Mouse (Mus musculus): ENCODE data around the gene Heatr3. TPM values are rescaled to one million over a fixed set of nuclear protein-coding genes. Genes with fewer than 3 reads are reported as not detected.

Gene Heatr3
- polyA plus RNA-seq, 1 experiment from 2014 or later = 42.6 TPM

- no peaks in the 10 kb centered on the region for H3K27me3 ChIP-seq
- H3K4me1 ChIP-seq = peaks cover 10% of the 10 kb centered on the region
- H3K9me3 ChIP-seq = no peaks in the 10 kb centered on the region
- H3K27ac ChIP-seq = no peak overlapping the region
- WGBS = 90% methylated on average over 3 of the region's 3 CpGs
- no peak overlapping the region for H3K4me3 ChIP-seq
- no peak for ATAC-seq (ENCODE audit: borderline replicate concordance, extremely low read depth, low FRiP score, low TSS enrichment)
- H3K9ac ChIP-seq = no peak overlapping the region
- peaks cover 57% of the 10 kb centered on the region for H3K36me3 ChIP-seq
- no peak overlapping the region for H3K4me2 ChIP-seq
Observed at GRCm38 (mm10) chr8:88139256-88139655, 1.6 kb downstream of the Heatr3 start.

GRCm38 (mm10) chr8:88141629-88142028 lies 4.0 kb downstream of the Heatr3 start:
- H3K9ac ChIP-seq = no peak overlapping the region
- H3K9me3 ChIP-seq = no peaks in the 10 kb centered on the region
- H3K27ac ChIP-seq = no peak overlapping the region
- H3K4me2 ChIP-seq = no peak overlapping the region
- no peaks in the 10 kb centered on the region for H3K27me3 ChIP-seq
- H3K4me3 ChIP-seq = no peak overlapping the region
- H3K4me1 ChIP-seq = peaks cover 10% of the 10 kb centered on the region
- 89% methylated on average over 3 of the region's 3 CpGs for WGBS
- peaks cover 46% of the 10 kb centered on the region for H3K36me3 ChIP-seq
- ATAC-seq (ENCODE audit: borderline replicate concordance, extremely low read depth, low FRiP score, low TSS enrichment) = no peak

- WGBS = 81% methylated on average over 5 of the region's 5 CpGs
Observed at GRCm38 (mm10) chr8:88144041-88144440, 6.4 kb downstream of the Heatr3 start.

GRCm38 (mm10) chr8:88150910-88151371 lies 13.3 kb downstream of the Heatr3 start:
- Histone ChIP-seq H3K4me3 (no peak overlapping the region), H3K9ac (no peak overlapping the region), H3K27ac (no peak overlapping the region), H3K4me1 (no peaks in the 10 kb centered on the region), H3K9me3 (no peaks in the 10 kb centered on the region), H3K27me3 (no peaks in the 10 kb centered on the region), H3K36me3 (peaks cover 48% of the 10 kb centered on the region), H3K4me2 (no peak overlapping the region)
- WGBS = 93% methylated on average over 6 of the region's 6 CpGs
- ATAC-seq (ENCODE audit: borderline replicate concordance, extremely low read depth, low FRiP score, low TSS enrichment) = no peak

More at GRCm38 (mm10) chr8:88144041-88144440, 6.4 kb downstream of the Heatr3 start:
- ATAC-seq (ENCODE audit: borderline replicate concordance, extremely low read depth, low FRiP score, low TSS enrichment) = no peak
- Histone ChIP-seq H3K27me3 (no peaks in the 10 kb centered on the region), H3K9ac (no peak overlapping the region), H3K27ac (no peak overlapping the region), H3K4me3 (no peak overlapping the region), H3K36me3 (peaks cover 65% of the 10 kb centered on the region), H3K4me2 (no peak overlapping the region), H3K9me3 (no peaks in the 10 kb centered on the region), H3K4me1 (peaks cover 3% of the 10 kb centered on the region; the same call in 1 of the 2 replicates)

GRCm38 (mm10) chr8:88160237-88160995 lies 22.8 kb downstream of the Heatr3 start:
- no peak overlapping the region for H3K27ac ChIP-seq
- H3K36me3 ChIP-seq = peaks cover 60% of the 10 kb centered on the region
- H3K4me1 ChIP-seq = no peaks in the 10 kb centered on the region
- H3K27me3 ChIP-seq = no peaks in the 10 kb centered on the region
- H3K9me3 ChIP-seq = no peaks in the 10 kb centered on the region
- 87% methylated on average over 10 of the region's 10 CpGs for WGBS
- H3K4me2 ChIP-seq = no peak overlapping the region
- H3K9ac ChIP-seq = no peak overlapping the region
- ATAC-seq (ENCODE audit: borderline replicate concordance, extremely low read depth, low FRiP score, low TSS enrichment) = no peak
- H3K4me3 ChIP-seq = no peak overlapping the region

- H3K4me2 ChIP-seq = no peak overlapping the region
- no peak for ATAC-seq (ENCODE audit: borderline replicate concordance, extremely low read depth, low FRiP score, low TSS enrichment)
- no peak overlapping the region for H3K4me3 ChIP-seq
- WGBS = 70% methylated on average over 5 of the region's 5 CpGs
- no peak overlapping the region for H3K9ac ChIP-seq
- peaks cover 65% of the 10 kb centered on the region for H3K36me3 ChIP-seq
- H3K27ac ChIP-seq = no peak overlapping the region
- no peaks in the 10 kb centered on the region for H3K4me1 ChIP-seq
- H3K27me3 ChIP-seq = no peaks in the 10 kb centered on the region
- H3K9me3 ChIP-seq = no peaks in the 10 kb centered on the region
Observed at GRCm38 (mm10) chr8:88161439-88161838, 23.8 kb downstream of the Heatr3 start.

- peaks cover 15% of the 10 kb centered on the region for H3K36me3 ChIP-seq
- H3K4me1 ChIP-seq = no peaks in the 10 kb centered on the region
- ATAC-seq (ENCODE audit: borderline replicate concordance, extremely low read depth, low FRiP score, low TSS enrichment) = no peak
- no peaks in the 10 kb centered on the region for H3K9me3 ChIP-seq
- H3K27ac ChIP-seq = no peak overlapping the region
- no peak overlapping the region for H3K9ac ChIP-seq
- H3K4me2 ChIP-seq = no peak overlapping the region
- no peaks in the 10 kb centered on the region for H3K27me3 ChIP-seq
- 86% methylated on average over 7 of the region's 7 CpGs for WGBS
- no peak overlapping the region for H3K4me3 ChIP-seq
Observed at GRCm38 (mm10) chr8:88175264-88175663, 37.6 kb downstream of the Heatr3 start.

- no peak overlapping the region for H3K4me2 ChIP-seq
- H3K36me3 ChIP-seq = peaks cover 5% of the 10 kb centered on the region; the same call in 1 of the 2 replicates
- H3K4me1 ChIP-seq = no peaks in the 10 kb centered on the region
- no peaks in the 10 kb centered on the region for H3K9me3 ChIP-seq
- no peak for ATAC-seq (ENCODE audit: borderline replicate concordance, extremely low read depth, low FRiP score, low TSS enrichment)
- H3K4me3 ChIP-seq = no peak overlapping the region
- no peak overlapping the region for H3K27ac ChIP-seq
- no peaks in the 10 kb centered on the region for H3K27me3 ChIP-seq
- H3K9ac ChIP-seq = no peak overlapping the region
- 82% methylated on average over 8 of the region's 8 CpGs for WGBS
Observed at GRCm38 (mm10) chr8:88177291-88177690, 39.6 kb downstream of the Heatr3 start.

- no peaks in the 10 kb centered on the region for H3K27me3 ChIP-seq
- no peaks in the 10 kb centered on the region for H3K9me3 ChIP-seq
- ATAC-seq (ENCODE audit: borderline replicate concordance, extremely low read depth, low FRiP score, low TSS enrichment) = no peak
- H3K4me2 ChIP-seq = no peak overlapping the region
- H3K27ac ChIP-seq = no peak overlapping the region
- 71% methylated on average over 2 of the region's 2 CpGs for WGBS
- no peak overlapping the region for H3K4me3 ChIP-seq
- H3K36me3 ChIP-seq = no peaks in the 10 kb centered on the region
- H3K9ac ChIP-seq = no peak overlapping the region
- no peaks in the 10 kb centered on the region for H3K4me1 ChIP-seq
Observed at GRCm38 (mm10) chr8:88183121-88183520, 45.5 kb downstream of the Heatr3 start.

GRCm38 (mm10) chr8:88184914-88185313 lies 47.3 kb downstream of the Heatr3 start:
- no peak overlapping the region for H3K27ac ChIP-seq
- ATAC-seq (ENCODE audit: borderline replicate concordance, extremely low read depth, low FRiP score, low TSS enrichment) = no peak
- H3K4me1 ChIP-seq = no peaks in the 10 kb centered on the region
- H3K36me3 ChIP-seq = no peaks in the 10 kb centered on the region
- no peak overlapping the region for H3K9ac ChIP-seq
- no peaks in the 10 kb centered on the region for H3K27me3 ChIP-seq
- H3K4me2 ChIP-seq = no peak overlapping the region
- H3K4me3 ChIP-seq = no peak overlapping the region
- 75% methylated on average over 1 of the region's 1 CpGs for WGBS
- no peaks in the 10 kb centered on the region for H3K9me3 ChIP-seq

- no peaks in the 10 kb centered on the region for H3K4me1 ChIP-seq
- no peak overlapping the region for H3K27ac ChIP-seq
- no peaks in the 10 kb centered on the region for H3K9me3 ChIP-seq
- ATAC-seq (ENCODE audit: borderline replicate concordance, extremely low read depth, low FRiP score, low TSS enrichment) = no peak
- no peak overlapping the region for H3K9ac ChIP-seq
- H3K4me3 ChIP-seq = no peak overlapping the region
- H3K4me2 ChIP-seq = no peak overlapping the region
- H3K27me3 ChIP-seq = no peaks in the 10 kb centered on the region
- WGBS = 75% methylated on average over 6 of the region's 6 CpGs
- no peaks in the 10 kb centered on the region for H3K36me3 ChIP-seq
Observed at GRCm38 (mm10) chr8:88185716-88186115, 48.1 kb downstream of the Heatr3 start.

- H3K4me3 ChIP-seq = no peak overlapping the region
- peaks cover 22% of the 10 kb centered on the region for H3K4me1 ChIP-seq
- ATAC-seq (ENCODE audit: borderline replicate concordance, extremely low read depth, low FRiP score, low TSS enrichment) = no peak
- H3K9ac ChIP-seq = no peak overlapping the region
- no peaks in the 10 kb centered on the region for H3K27me3 ChIP-seq
- H3K4me2 ChIP-seq = no peak overlapping the region
- H3K27ac ChIP-seq = no peak overlapping the region
- 46% methylated on average over 3 of the region's 3 CpGs for WGBS
- no peaks in the 10 kb centered on the region for H3K36me3 ChIP-seq
- no peaks in the 10 kb centered on the region for H3K9me3 ChIP-seq
Observed at GRCm38 (mm10) chr8:88197328-88197727, 59.7 kb downstream of the Heatr3 start.

Measured in lung, embryonic 15.5 days (tissue).